Mouse (Mus musculus): ENCODE results near the gene Kif23. TPM values are rescaled to one million over a fixed set of nuclear protein-coding genes. Genes with fewer than 3 reads are reported as not detected.
A peak's percentile ranks its signal among the peaks of the same experiment; 100 is the strongest.

Kif23 gene
- total RNA-seq, 2 experiments from 2014 or later, result 16.9 to 25.0 TPM

GRCm38 (mm10) chr9:61906912-61907311 is 39.7 kb downstream of the Kif23 start:
- peak; percentile 38 for DNase-seq

- no peak for DNase-seq
These were observed 41.0 kb downstream of the Kif23 start for GRCm38 (mm10) chr9:61905576-61905975.

DNA sequence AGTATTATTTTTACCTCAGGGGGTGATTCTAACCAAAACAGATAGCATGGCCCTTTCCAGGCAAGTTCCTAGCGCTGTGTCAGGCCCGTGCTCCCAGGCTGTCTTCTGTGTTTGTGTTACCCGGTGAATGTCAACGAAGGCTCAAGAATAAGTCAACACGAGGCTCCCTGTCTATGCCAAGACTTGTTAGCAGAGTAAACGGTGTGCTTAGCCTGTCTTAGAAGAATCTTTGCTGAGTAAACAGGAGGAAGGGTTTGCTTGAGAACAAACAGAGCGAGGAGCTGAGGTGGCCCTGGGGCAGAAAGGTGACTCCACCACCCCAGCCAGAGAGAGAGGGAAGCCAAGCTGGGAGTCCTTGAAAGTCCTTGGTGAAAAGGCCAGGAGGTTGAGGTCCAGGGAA is 42.4 kb downstream of the Kif23 start:
- no peak for DNase-seq

DNA sequence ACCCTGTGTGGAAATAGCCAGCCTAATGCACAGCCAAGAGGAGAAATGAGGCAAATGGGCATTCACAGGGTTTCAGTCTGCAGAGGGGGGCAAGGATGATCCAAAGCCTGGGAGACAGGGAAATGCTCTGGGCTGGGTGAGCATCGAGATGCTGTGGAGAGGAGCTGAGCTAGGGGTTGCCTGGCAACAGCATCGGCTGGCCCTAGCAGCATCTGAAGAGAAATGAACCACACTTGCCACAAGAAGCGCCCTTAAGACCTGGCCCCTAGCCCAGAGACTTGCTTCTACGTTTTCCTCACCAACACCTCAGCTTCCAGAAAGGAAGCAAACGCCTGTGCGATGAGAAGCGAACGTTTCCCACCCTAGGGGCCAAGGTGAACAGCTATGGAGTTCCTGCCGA is 44.1 kb downstream of the Kif23 start:
- no peak for DNase-seq

DNA sequence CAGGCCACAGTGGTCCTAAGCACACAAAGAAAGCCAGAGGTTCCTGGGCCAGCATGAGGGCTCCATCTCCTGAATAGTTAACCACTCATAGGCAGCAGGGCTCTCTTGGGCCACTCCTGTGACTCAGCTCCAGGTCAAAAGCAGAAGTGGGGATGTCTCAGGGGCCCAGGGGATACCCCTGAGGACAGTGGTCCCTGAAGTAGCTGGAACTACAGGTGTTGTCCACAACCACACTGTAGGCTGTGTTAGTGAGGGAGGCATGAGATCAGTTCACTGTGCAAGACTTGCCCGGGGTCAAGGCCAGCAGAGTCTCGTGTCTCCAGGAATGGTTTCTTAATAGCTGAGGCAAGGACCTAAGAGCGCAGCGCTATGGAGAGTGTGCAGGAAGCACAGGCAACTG is 45.0 kb downstream of the Kif23 start:
- DNase-seq, result no peak

- DNase-seq, result peak; percentile 80
These were observed 46.8 kb downstream of the Kif23 start for GRCm38 (mm10) chr9:61899804-61900203.

- DNase-seq, result peak; percentile 88
These were observed 48.2 kb downstream of the Kif23 start for GRCm38 (mm10) chr9:61898401-61898800.

- peak; percentile 25 for DNase-seq
These were observed 51.6 kb downstream of the Kif23 start for GRCm38 (mm10) chr9:61895014-61895413.

DNA sequence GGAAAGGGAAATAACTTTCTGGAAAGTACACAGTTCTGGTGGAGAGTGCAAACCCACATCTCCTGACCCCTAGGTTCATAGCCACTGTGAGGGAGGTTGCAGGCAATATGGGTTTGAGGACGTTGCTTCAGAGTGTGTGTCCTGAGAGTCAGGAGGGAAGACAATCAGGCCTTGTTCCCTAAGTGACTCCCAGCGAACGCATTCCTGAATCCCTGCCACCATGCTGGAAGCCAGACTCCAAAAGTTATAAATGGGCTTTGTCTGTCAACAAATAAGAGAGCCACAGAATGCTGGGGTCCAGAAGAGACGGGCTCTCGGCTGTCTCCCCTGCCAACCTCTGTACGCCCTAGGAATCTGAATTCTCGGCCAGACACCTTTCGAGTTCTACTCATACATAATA is 56.7 kb downstream of the Kif23 start:
- no peak for DNase-seq

- no peak for DNase-seq
These were observed 58.8 kb downstream of the Kif23 start for GRCm38 (mm10) chr9:61887661-61888379.

DNA sequence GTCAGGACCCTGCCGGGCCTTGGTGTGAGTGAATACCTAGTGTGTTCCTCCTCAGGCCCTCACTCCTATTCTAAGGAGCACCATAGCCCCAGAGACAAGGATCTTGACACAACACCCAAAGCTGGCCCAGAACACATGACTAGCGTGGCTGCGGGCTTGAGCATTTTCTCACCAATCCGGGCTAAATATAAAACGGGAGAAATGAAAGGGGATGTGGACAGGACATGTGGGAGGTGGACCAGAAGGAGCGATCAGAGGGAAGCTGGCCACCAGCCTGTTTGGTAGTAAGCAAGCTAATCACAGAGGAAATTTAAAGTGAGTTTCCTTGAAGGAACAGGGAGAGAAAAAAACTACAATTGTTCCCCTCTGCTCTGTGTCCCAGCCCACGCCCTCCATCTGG is 60.6 kb downstream of the Kif23 start:
- no peak for DNase-seq

DNA sequence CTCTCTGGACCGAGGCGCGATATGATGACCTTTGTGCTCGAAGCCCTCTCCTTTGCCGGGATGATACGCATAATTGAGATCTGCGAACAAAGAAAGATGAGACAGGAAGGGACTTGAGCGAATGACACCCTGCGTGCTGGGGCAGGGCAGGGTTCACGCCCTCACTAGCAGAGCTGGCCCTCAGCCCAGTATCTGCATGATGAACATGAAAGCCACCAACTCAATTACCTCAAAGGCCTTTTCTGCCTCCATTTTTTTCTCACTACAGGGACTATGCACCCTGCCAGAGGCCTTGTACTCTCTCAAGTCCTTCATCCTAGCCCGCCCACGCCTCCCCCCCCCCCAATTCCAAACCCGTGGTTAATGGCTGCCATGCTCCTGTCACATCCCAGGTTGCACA is 61.6 kb downstream of the Kif23 start:
- DNase-seq, result no peak

DNA sequence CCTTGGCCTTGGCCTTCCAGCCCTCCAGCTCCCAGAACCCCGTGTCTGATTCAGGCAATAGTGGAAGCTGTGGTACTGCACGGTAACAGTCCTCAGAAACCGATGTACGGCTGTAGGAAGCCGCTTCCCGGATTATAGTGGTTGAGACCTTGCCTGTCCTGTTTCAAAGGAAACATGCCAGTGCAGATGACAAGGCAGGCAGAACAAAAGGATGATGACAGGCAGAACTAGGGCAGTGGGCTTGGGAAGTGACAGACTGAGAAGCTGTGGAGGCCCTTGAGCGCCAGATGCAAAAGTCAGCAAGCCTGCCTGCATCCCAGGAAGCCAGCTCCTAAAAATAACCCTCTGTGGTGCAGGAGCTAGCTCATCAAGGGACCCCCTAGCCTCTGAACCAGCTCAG is 62.2 kb downstream of the Kif23 start:
- DNase-seq, result no peak

DNA sequence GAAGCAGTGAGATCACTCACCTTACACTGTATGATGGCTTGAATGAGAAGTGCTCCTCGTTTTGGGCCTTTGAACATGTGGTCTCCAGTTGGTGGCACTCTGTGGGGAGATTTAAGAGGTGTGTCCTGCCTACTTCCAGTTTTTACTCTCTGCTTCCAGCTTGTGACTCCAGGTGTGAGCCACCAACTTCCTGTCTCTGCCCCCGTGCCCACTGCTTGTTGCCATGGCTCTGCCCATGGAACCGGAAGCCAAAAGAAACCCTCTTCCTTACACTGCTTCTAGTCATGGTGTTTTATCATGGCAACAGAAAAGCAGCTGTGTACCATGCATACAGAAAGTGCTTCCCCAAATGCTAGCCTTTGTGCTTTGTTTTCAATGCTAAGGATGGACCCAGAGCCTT is 64.4 kb downstream of the Kif23 start:
- no peak for DNase-seq

DNA sequence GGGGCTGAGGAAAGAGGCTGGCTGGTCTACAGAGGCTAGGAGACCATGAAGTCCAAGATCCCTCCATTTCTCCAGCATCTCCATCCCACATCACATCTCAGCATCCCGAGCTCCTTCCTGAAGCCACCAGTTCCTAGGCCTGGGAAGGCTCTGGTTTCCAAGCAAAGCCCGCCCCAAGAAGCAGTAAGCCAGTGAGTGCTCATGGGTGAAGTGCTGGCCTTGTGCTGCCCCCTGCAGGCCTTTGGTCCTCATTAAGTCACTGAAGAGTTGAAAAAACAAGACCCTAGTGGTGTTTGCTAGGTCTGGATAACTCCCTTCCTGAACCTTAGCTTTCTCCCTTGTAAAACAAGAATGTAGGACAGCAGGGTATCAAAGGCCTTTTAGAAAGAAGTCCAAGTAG is 67.7 kb downstream of the Kif23 start:
- peak; percentile 79 for DNase-seq

DNA sequence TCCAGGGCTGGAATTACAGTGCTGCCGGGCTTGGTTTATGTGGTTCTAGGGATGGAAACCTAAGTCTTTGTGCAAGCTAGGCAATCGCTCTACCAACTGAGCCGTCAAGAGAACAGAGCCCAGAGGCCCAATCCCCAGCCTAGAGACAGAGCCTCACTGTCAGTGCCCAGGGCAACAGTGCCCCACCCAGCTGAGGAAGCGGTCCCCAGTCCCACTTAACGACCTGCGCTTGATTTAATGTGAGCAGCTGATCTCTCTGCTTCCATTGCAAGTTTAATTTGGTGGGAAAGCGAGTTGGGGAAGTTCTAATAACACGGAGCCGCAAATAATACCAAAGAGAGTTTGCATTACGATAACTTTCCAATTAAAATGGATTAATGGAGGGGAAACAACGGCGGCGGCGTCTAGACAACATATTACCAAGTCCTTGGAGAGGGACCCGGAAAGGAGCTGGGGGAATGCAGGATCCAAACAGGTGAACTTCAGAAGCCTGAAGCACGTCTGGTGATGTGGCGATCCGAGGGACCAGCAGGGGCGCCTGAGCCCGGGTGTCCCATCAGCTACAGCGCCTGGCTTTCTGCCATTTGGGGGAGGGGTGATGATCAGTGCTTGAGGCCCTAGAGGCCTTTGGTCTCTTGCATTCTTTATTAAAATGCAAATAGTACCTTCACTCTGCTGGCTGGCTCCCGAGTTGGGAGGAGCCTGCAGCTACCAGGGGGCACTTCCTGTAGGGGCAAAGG is 69.0 kb downstream of the Kif23 start:
- DNase-seq, result peak; percentile 24

DNA sequence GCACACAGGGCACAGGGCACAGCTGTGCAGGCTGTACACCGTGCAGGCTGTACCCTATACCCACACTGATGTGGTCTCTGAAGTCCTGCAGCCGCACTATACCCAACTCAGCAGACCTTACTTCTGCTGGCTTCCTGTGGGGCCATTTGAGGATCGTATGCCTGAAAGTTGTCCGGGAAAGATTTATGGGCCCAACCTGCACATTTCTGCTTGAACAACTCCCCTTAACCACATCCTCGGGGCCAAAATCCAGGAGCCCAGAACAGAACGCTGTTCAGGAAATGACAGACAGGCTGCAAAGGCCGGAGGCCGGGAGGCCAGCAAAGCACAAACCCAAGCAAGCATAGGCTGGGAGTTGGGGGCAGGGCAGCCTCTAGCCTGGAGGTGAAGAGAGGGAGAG is 73.2 kb downstream of the Kif23 start:
- no peak for DNase-seq

- no peak for DNase-seq
These were observed 74.2 kb downstream of the Kif23 start for GRCm38 (mm10) chr9:61872246-61872941.

GRCm38 (mm10) chr9:61871839-61872238 is 74.7 kb downstream of the Kif23 start:
- no peak for DNase-seq

DNA sequence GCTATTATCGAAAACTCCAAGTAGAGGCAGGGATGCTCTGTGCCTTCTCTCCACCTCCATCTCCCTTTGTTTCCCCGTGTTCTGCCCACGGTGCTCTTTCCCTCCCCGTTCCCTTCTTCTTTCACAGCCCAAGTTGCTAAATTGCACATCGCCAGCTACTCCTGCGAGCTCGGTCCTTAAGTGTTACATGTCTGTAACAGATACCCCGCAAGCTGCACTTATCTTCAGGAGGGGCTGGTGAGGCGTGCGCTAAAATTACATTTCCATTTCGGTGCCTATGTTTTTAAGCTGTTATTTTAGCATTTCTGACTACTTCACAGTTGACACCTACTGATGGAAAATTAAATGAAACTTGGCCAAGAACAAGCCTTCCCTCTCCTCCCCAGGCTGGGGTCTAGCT is 78.9 kb downstream of the Kif23 start:
- no peak for DNase-seq
